Mouse (Mus musculus): Measurements from ENCODE around the gene Magel2. TPM values are rescaled to one million over a fixed set of nuclear protein-coding genes. Genes with fewer than 3 reads are reported as not detected.

Gene Magel2
- 31.8 and 33.5 TPM in 2 replicates for polyA plus RNA-seq (2012; rRNA removed)

DNA sequence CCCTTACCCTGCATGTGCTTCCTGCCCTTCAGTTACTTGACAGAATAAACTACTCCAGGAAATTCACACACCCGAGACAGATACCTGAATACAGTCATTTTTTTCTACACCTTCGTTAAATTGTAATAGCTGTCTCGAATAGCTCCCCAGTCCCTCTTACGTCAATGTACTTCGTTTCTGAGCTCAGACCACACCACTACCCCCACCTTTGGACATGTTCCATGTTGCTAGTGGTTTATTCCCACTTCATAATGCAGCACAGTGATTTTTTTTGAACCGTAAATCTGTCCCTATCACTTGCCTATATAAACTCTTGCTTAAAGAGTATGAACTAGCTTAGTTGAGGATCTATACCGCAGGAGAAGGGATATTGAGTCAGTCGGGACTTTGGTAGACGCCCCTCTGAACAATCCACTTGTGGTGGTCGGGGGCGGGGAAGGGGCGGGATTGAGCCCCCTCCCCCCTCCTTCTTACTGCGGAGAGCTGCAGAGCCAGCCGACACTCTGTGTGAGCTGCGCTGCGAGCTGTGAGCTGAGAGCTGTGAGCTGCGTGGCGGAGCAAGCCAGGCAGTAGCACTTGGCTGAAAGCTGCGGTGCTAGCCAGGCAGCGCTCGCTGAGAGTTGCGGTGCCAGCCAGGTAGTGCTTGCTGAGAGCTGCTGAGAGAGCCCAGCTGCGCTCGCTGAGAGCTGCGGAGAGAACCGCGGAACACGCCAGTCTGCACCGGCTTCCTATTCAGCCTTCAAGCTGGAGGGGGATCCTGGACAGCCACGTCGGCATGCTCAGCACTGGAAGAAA, at the start of gene Magel2:
TSS of gene Magel2 (plus strand) at position 501 of the 795 bp plus-strand sequence.

DNA sequence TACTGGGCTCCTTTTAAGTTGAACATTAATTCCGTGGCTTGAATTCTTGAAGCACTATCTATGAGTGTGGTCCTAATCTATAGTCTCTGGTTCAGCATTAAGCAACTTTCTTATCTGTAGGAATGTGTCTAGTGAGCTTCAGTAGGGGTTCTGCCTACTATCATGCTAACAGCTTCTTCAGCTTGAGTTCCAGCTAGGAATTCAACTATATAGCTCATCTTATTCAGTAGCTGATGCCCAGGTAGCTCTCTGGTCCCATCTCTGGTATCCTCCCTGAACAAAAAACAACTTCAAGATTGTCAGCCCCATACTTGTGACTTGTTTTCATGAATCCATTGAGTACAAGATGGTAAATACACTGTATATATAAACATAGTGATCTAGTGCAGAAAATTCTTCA, 30.5 kb upstream of the Magel2 start, which contains the start of gene Ndn:
TSS of gene Ndn (plus strand) at position 301 of the 400 bp plus-strand sequence.

DNA sequence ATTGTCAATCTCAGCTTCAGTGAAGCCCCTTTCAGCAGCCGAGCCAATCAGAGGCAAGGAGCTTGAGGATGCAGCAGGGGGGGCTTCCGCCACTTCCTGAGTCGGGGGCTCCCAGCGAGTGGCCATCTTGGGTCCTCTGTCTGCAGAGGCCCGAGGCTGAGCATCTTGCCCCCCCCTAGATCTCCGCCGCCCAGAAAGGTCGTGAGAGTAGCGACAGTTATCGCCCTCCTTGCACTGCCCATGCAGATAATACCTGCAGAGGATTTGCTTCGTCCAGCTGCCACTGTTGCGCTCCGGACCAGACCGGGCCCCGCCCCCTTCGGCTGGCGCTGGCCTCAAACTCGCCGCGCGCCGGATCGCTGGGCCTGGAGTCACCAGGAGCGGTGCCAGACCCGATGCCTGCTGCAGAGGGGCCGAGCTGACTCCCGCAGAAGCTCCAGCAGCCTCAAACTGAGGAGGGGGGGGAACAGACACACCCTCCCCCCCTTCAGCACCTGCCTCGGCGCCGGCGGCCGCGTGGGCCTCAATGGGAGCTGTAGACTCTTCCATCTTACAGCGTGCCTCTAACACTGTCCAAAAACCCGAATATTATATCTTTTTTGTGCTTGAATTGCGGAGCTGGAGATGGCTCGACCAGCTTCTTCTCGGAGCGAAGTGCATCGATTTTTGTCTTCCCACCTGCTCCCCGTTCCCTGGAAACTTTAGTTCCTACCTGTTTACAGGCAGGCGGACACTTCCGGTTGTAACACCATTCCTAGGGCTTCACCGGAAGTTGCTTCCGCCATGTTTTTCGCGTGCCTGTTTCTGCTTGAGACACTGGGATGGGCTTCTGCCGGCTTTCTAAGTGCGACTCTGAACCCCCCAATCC, 42.9 kb downstream of the Magel2 start, which contains the start of gene Mkrn3:
TSS of gene Mkrn3 (minus strand) at position 647 of the 868 bp plus-strand sequence.

Other genes with a start within 250 kb of the Magel2 start
- 408 and 421 TPM in 2 replicates for gene Ndn, start 30.4 kb upstream of the Magel2 start, polyA plus RNA-seq (2012; rRNA removed)
- gene Mkrn3, start 43.1 kb downstream of the Magel2 start, polyA plus RNA-seq (2012; rRNA removed): 24.4 and 27.3 TPM in 2 replicates
- 2.6 and 3.4 TPM in 2 replicates for gene Peg12, start 87.5 kb downstream of the Magel2 start, polyA plus RNA-seq (2012; rRNA removed)